Mouse (Mus musculus): Measurements from ENCODE around the gene Ccar1. TPM values are rescaled to one million over a fixed set of nuclear protein-coding genes. Genes with fewer than 3 reads are reported as not detected.

The Ccar1 gene
- 102 and 106 TPM in 2 replicates for polyA plus RNA-seq (2015; fragmentation: Nextera tagmentation; extraction: Ambion mirVana)

GRCm38 (mm10) chr10:62792177-62793090 is at the start of gene Ccar1:
Gene Ccar1 (minus strand): TSS chr10:62792286.
- Histone ChIP-seq H3K9ac (peak within 1 kb of the TSS; percentile 97), H3K4me2 (peak within 1 kb of the TSS; percentile 61), H3K4me1 (peaks cover 9% of the 10 kb centered on the region; the same call in 1 of the 2 replicates), H3K4me3 (peak within 1 kb of the TSS; percentile 95), H3K27ac (peak within 1 kb of the TSS; percentile 94), H3K9me3 (no peaks in the 10 kb centered on the region), H3K27me3 (no peaks in the 10 kb centered on the region), H3K36me3 (peaks cover 25% of the 10 kb centered on the region)
- 3% methylated on average over 55 of the region's 55 CpGs for WGBS
- peak; percentile 95 for ATAC-seq (ENCODE audit: insufficient number of reproducible peaks, low FRiP score, low TSS enrichment, low read depth)

DNA sequence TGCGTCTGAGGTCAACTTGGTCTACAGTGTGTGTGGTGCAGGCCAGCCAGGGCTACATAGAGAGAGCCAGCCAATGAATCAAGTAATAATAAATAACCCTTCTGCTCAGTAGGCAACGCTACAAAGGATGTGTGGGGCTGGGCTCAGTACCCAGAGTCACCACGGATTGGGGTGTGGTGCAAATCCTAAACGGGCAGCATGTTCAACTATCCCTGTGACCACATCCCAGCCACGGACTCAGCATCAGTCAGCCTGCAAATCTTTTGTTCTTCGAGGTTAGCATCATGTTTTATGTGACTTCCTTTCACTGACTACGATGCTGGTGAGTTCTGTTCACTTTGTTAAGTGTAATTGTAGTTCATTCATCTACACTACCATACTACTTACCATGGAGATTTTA is 48.6 kb upstream of the Ccar1 start:
- WGBS = 89% methylated on average over 7 of the region's 7 CpGs
- Histone ChIP-seq H3K9me3 (no peaks in the 10 kb centered on the region), H3K4me1 (peaks cover 6% of the 10 kb centered on the region; the same call in 1 of the 2 replicates), H3K27me3 (no peaks in the 10 kb centered on the region), H3K4me3 (no peak overlapping the region), H3K4me2 (no peak overlapping the region), H3K9ac (no peak overlapping the region), H3K27ac (no peak overlapping the region), H3K36me3 (peaks cover 23% of the 10 kb centered on the region)
- no peak for ATAC-seq (ENCODE audit: insufficient number of reproducible peaks, low FRiP score, low TSS enrichment, low read depth)

DNA sequence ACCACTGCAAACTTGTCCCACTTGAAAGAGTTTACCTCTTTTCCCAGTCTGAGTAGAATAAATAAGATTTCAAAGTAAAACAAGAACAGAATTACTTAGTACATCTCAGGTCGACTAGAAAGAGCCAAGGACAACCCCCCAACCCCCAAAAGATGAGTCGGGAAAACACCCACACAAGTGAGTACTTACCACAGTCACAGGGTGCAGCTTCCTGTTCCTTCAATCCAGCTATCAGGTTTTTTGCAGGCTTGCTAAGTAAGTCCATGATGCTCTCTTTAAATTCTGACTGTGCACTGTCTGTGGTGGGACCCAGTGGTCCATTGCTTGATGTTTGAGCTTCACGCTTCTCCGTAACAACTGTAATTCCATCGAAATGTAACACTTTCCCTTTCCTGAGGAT is 45.9 kb upstream of the Ccar1 start:
- Histone ChIP-seq H3K4me1 (no peaks in the 10 kb centered on the region), H3K9me3 (no peaks in the 10 kb centered on the region), H3K4me3 (no peak overlapping the region), H3K36me3 (peaks cover 23% of the 10 kb centered on the region), H3K27me3 (no peaks in the 10 kb centered on the region), H3K9ac (no peak overlapping the region), H3K4me2 (no peak overlapping the region), H3K27ac (no peak overlapping the region)
- WGBS = 86% methylated on average over 5 of the region's 5 CpGs
- no peak for ATAC-seq (ENCODE audit: insufficient number of reproducible peaks, low FRiP score, low TSS enrichment, low read depth)

DNA sequence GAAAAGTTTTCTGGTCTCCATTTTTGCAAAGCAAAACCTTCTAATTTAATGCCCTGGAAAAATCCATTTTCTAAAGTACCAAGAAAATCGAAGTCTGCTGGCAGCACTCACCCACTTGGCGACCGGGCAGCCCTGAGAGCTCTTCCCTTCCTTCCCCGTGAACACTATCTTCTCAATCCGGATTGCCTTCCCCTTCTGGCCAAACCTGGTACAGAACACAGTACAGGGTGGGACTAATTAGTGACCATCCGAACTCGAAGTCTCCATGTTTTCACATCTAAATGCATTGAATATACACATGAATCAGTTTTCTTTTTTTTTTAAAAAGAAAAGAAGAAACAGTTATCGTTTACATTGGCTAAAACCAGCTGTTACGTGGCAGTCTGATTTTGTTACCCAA is 40.7 kb upstream of the Ccar1 start:
- no peak overlapping the region for H3K9ac ChIP-seq
- ATAC-seq (ENCODE audit: insufficient number of reproducible peaks, low FRiP score, low TSS enrichment, low read depth) = no peak
- no peak overlapping the region for H3K27ac ChIP-seq
- WGBS = 80% methylated on average over 9 of the region's 9 CpGs
- H3K4me1 ChIP-seq = no peaks in the 10 kb centered on the region
- H3K27me3 ChIP-seq = no peaks in the 10 kb centered on the region
- no peaks in the 10 kb centered on the region for H3K9me3 ChIP-seq
- no peak overlapping the region for H3K4me2 ChIP-seq
- H3K4me3 ChIP-seq = no peak overlapping the region
- peaks cover 16% of the 10 kb centered on the region; the same call in 1 of the 2 replicates for H3K36me3 ChIP-seq

- H3K9me3 ChIP-seq = no peaks in the 10 kb centered on the region
- no peak overlapping the region for H3K4me3 ChIP-seq
- no peaks in the 10 kb centered on the region for H3K4me1 ChIP-seq
- H3K27ac ChIP-seq = no peak overlapping the region
- H3K36me3 ChIP-seq = peaks cover 22% of the 10 kb centered on the region
- no peak overlapping the region for H3K9ac ChIP-seq
- 79% methylated on average over 2 of the region's 2 CpGs for WGBS
- no peaks in the 10 kb centered on the region for H3K27me3 ChIP-seq
- no peak for ATAC-seq (ENCODE audit: insufficient number of reproducible peaks, low FRiP score, low TSS enrichment, low read depth)
- no peak overlapping the region for H3K4me2 ChIP-seq
Measured at GRCm38 (mm10) chr10:62831546-62831945, 39.5 kb upstream of the Ccar1 start.

GRCm38 (mm10) chr10:62824474-62824873 is 32.4 kb upstream of the Ccar1 start:
- no peak for ATAC-seq (ENCODE audit: insufficient number of reproducible peaks, low FRiP score, low TSS enrichment, low read depth)
- no peaks in the 10 kb centered on the region for H3K27me3 ChIP-seq
- H3K36me3 ChIP-seq = peaks cover 30% of the 10 kb centered on the region
- H3K4me3 ChIP-seq = no peak overlapping the region
- no peak overlapping the region for H3K27ac ChIP-seq
- H3K9ac ChIP-seq = no peak overlapping the region
- H3K9me3 ChIP-seq = no peaks in the 10 kb centered on the region
- no peaks in the 10 kb centered on the region for H3K4me1 ChIP-seq
- WGBS = 87% methylated on average over 8 of the region's 8 CpGs
- no peak overlapping the region for H3K4me2 ChIP-seq

DNA sequence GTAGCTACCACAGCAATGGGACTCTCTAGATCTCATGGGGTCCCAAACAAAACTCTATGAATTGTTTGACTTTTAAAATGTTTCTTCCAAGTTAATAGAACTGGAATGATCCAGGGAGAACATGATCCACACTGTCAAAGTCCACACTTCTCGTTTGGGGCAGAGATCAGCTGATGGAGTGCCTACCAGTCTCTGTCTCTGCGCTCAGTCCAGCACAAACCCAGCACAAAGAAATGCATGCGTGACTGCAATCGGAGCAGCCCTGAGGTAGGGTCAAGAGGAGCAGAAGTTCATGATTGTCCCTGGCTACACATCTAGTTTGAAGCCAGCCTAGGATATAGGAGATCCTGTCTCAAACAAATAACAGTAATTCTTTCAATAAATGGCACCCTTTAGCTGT is 31.3 kb upstream of the Ccar1 start:
- Histone ChIP-seq H3K4me1 (no peaks in the 10 kb centered on the region), H3K4me2 (no peak overlapping the region), H3K9me3 (no peaks in the 10 kb centered on the region), H3K36me3 (peaks cover 35% of the 10 kb centered on the region), H3K9ac (no peak overlapping the region), H3K27ac (no peak overlapping the region), H3K27me3 (no peaks in the 10 kb centered on the region), H3K4me3 (no peak overlapping the region)
- 81% methylated on average over 4 of the region's 4 CpGs for WGBS
- no peak for ATAC-seq (ENCODE audit: insufficient number of reproducible peaks, low FRiP score, low TSS enrichment, low read depth)

GRCm38 (mm10) chr10:62810010-62810409 is 17.9 kb upstream of the Ccar1 start:
- WGBS = 79% methylated on average over 4 of the region's 4 CpGs
- no peak for ATAC-seq (ENCODE audit: insufficient number of reproducible peaks, low FRiP score, low TSS enrichment, low read depth)
- Histone ChIP-seq H3K4me2 (no peak overlapping the region), H3K4me1 (no peaks in the 10 kb centered on the region), H3K36me3 (peaks cover 28% of the 10 kb centered on the region), H3K27ac (no peak overlapping the region), H3K27me3 (no peaks in the 10 kb centered on the region), H3K9ac (no peak overlapping the region), H3K4me3 (no peak overlapping the region), H3K9me3 (no peaks in the 10 kb centered on the region)

- H3K4me3 ChIP-seq = no peak overlapping the region
- H3K9ac ChIP-seq = no peak overlapping the region
- H3K9me3 ChIP-seq = no peaks in the 10 kb centered on the region
- H3K4me2 ChIP-seq = no peak overlapping the region
- no peaks in the 10 kb centered on the region for H3K27me3 ChIP-seq
- WGBS = 88% methylated on average over 2 of the region's 2 CpGs
- peaks cover 17% of the 10 kb centered on the region for H3K36me3 ChIP-seq
- no peaks in the 10 kb centered on the region for H3K4me1 ChIP-seq
- no peak for ATAC-seq (ENCODE audit: insufficient number of reproducible peaks, low FRiP score, low TSS enrichment, low read depth)
- H3K27ac ChIP-seq = no peak overlapping the region
Measured at GRCm38 (mm10) chr10:62808766-62809165, 16.7 kb upstream of the Ccar1 start.

- no peaks in the 10 kb centered on the region for H3K4me1 ChIP-seq
- peaks cover 12% of the 10 kb centered on the region for H3K36me3 ChIP-seq
- H3K27ac ChIP-seq = no peak overlapping the region
- H3K27me3 ChIP-seq = no peaks in the 10 kb centered on the region
- no peak for ATAC-seq (ENCODE audit: insufficient number of reproducible peaks, low FRiP score, low TSS enrichment, low read depth)
- H3K9me3 ChIP-seq = no peaks in the 10 kb centered on the region
- 89% methylated on average over 7 of the region's 7 CpGs for WGBS
- H3K4me2 ChIP-seq = no peak overlapping the region
- no peak overlapping the region for H3K4me3 ChIP-seq
- H3K9ac ChIP-seq = no peak overlapping the region
Measured at GRCm38 (mm10) chr10:62808316-62808715, 16.2 kb upstream of the Ccar1 start.

DNA sequence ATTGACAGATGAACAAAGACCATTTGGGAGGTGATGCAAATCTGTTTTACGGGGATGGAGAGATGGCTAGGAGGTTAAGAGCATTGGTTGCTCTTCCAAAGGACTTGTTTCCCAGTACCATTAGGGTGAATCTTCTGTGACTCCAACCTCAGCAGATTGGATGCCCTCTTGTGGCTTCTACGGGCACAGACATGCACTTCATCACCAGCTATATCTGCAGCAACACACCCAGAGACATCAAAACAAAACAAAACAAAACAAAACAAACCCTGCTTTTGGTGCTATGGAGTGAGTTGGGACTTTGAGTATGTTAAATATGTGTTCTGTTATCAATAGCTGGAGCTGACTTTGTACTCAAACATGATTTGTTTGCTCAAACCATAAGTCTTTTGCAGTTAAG is 12.0 kb upstream of the Ccar1 start:
- Histone ChIP-seq H3K27ac (no peak overlapping the region), H3K4me3 (no peak overlapping the region), H3K4me2 (no peak overlapping the region), H3K9ac (no peak overlapping the region), H3K27me3 (no peaks in the 10 kb centered on the region), H3K9me3 (no peaks in the 10 kb centered on the region), H3K4me1 (no peaks in the 10 kb centered on the region), H3K36me3 (no peaks in the 10 kb centered on the region)
- no peak for ATAC-seq (ENCODE audit: insufficient number of reproducible peaks, low FRiP score, low TSS enrichment, low read depth)
- WGBS = 86% methylated on average over 2 of the region's 2 CpGs

- no peaks in the 10 kb centered on the region for H3K27me3 ChIP-seq
- H3K4me1 ChIP-seq = no peaks in the 10 kb centered on the region
- no peak for ATAC-seq (ENCODE audit: insufficient number of reproducible peaks, low FRiP score, low TSS enrichment, low read depth)
- no peak overlapping the region for H3K27ac ChIP-seq
- no peak overlapping the region for H3K4me2 ChIP-seq
- WGBS = 87% methylated on average over 2 of the region's 2 CpGs
- no peaks in the 10 kb centered on the region for H3K9me3 ChIP-seq
- H3K4me3 ChIP-seq = no peak overlapping the region
- no peak overlapping the region for H3K9ac ChIP-seq
- H3K36me3 ChIP-seq = no peaks in the 10 kb centered on the region
Measured at GRCm38 (mm10) chr10:62803296-62803695, 11.2 kb upstream of the Ccar1 start.

All from limb, embryonic 15.5 days (tissue).